Mouse (Mus musculus) 416B (cell line): Measurements from ENCODE around the gene Ubtf.

Experiments used
- DNase-seq: peaks from one replicate; pipeline ENCODE4 v3.0.0; 2011; ENCODE audit warnings: low read depth

Ubtf gene

DNA sequence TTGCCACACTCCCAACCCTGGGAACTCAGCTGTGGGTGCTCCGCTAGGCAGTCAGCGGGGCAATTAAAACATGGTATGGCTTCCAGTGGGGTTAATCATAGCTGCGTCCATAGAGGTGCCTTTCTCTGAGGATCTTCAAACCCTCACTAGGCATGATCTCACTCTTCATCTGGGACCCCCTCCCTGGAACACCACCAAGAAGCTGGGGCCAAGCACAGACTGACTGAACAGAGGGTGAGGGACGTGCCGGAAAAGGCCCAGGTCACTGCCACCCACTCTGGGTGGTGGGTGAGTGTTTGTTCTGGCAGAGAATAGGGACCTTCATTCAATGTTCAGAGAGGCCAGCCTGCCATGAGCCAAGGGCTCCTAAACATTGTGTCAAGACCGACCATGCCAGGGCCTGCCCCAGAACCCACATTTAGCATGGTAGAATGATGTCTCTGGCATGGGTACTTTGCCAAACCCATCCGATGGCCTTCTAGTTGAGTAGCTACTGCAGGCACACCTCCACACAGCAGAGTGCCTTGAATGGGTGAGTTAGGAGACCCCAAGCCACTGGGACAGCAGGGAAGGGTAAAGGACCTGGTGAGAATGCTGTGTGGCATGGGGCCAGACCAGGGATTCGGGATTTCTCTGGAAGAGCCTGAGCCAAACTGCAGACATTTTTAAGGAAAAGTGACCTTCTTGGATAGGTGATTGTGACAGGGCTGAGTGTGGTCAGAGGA is 52.7 kb downstream of the Ubtf start:
- no peak for DNase-seq

DNA sequence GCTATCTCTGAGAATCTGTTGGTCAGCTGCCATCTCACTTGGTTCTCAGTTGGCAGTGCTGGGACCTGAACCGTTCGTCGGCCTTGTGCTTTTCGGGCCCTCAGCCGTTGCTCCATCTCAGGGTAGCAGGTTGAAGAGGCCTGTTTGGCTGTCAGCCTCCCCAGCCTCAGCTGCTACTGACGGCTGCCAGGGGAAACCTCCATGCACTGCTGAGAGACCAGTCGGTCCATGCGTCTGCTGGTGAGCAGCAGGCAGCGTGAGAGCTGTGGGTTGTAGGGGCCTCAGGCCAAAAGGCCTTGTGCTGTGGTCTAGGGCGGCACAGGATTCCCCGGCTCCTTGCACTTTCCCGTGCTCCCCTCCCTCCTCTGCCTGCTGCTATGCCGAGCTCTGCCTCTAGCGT is 53.7 kb downstream of the Ubtf start:
- DNase-seq: no peak

DNA sequence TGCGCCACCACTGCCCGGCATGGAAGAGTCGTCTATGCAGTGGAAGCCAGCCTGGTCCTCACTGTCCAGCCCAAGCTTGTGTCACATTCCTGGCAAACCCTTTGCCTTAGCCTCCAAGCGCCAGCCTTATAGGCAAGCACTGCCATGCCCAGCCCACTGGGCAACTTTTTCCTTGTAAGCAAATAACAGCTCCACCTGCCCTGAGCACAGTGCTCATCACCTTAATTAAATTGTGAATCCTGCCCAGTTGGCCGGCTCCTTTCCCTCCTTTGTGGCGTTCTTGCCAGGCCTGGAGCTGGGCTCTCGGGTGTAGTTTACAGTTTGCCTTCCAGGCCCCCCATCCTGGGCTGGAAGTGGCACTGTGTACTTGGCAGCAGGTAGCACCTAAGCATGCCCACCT is 56.3 kb downstream of the Ubtf start:
- DNase-seq: no peak

DNA sequence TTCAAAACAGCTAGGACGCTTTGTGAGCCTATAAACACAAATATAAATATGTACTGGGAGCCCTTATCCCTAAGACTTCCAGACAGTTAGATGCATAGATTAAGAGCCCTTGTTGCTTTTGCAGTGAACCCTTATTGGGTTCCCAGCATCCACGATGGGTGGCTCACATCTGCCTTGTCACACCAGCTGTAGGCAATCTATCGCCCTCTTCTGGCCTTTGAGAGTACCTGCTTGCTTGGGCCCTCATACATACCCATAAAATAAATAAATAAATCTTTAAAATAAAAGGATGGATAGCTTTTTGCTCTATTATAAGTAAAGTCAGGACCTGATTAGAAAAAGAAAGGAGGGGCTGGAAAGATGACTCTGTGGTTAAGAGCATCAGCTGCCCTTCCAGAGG is 61.0 kb downstream of the Ubtf start:
- DNase-seq: peak; percentile 49

DNA sequence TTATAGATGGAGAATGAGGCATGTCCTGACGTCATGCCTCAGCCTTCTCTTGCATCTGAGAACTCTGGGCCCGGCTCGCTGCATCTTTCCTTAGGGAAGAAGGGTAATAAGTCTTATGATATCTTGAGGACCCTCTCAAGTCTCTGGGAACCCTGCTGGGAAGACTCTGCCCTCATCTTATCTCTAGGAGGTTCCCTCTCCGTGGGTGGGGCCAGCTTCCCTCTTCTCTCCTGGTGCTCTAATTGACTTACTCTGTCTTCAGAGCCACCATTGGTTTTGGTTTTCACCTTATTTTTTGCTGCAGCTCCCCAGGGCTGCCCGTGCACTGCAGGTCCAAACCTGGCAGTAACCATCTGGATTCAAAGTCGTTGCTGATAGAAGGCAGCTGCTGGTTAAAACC is 61.4 kb downstream of the Ubtf start:
- DNase-seq: no peak

DNA sequence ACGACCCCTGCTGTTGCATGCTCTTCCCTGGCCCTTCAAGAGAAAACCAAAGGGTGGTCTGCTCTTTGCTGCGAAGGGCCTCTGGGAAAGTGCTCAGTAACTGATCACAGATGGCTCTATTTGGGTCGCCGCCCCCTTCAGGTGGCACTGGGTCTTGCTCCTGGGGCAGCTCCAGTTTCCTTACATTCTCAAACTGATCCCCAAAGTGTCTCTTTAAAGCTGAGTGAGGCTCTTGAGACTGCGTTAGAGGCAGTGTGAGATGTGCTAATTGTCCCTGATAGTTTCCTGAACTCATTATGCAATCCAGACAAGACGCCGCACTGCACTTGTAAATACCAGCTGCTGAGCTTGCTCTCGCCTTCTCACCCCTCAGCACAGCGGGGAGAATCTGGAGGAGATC is 62.0 kb downstream of the Ubtf start:
- peak; percentile 17 for DNase-seq
